In the genomic region with DNA sequence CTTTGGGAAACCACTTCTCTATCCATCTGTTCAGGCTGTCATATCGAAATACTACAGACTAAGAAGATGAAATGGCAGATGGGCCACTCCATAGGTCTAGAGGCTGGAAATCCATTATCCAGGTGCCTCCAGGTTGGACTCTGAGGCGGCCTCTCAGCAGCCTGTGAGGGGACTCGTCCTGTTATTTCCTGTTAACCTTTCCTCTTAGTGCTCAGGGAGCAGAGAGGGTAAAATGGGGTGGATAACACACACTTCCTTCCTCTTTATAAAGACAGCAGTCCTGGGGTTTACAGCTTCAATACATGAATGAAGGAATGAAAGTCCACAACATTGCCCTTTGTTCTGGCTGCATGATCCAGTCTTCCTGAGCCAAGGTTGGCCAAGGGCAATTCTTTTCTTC, we compare ENCODE assay signal across 21 mouse cellular contexts.
"Had no signal": no experiment of that assay in that cellular context is flagged by ENCODE, and none has a peak within 500 bp of the region (broad histone marks: within the 10 kb centered on the region; RNA-seq: fewer than 3 reads in every experiment).

No protein-coding gene starts in this region.

- H3K4me3 ChIP-seq: lung, embryonic 15.5 days; midbrain, embryonic 12.5 days; myocyte; neural tube, embryonic 13.5 days; neural tube, embryonic 15.5 days had no signal

- H3K36me3 ChIP-seq: lung, embryonic 15.5 days; midbrain, embryonic 12.5 days; neural tube, embryonic 13.5 days; neural tube, embryonic 15.5 days had no signal

- DNase-seq: liver, postnatal 0 days; lung, adult 2 months; lung, postnatal 14 days; lung, postnatal 36 days; midbrain, embryonic 14.5 days; retina, postnatal 1 day; right cerebral cortex, adult 18-20 months; right cerebral cortex, postnatal 25 days; right cerebral cortex, postnatal 4 days; spleen, adult 18-20 months; thymus, adult 2 months; thymus, postnatal 25 days; thymus, postnatal 4 days had no signal

- H3K9me3 ChIP-seq: lung, embryonic 15.5 days; midbrain, embryonic 12.5 days; neural tube, embryonic 13.5 days; neural tube, embryonic 15.5 days had no signal

- H3K4me1 ChIP-seq: midbrain, embryonic 12.5 days; neural tube, embryonic 13.5 days had no signal

- H3K27me3 ChIP-seq: lung, embryonic 15.5 days; midbrain, embryonic 12.5 days; neural tube, embryonic 13.5 days; neural tube, embryonic 15.5 days had no signal

- H3K4me2 ChIP-seq: lung, embryonic 15.5 days; midbrain, embryonic 12.5 days; neural tube, embryonic 13.5 days; neural tube, embryonic 15.5 days had no signal

- H3K9ac ChIP-seq: liver, postnatal 0 days; lung, embryonic 15.5 days; midbrain, embryonic 12.5 days; neural tube, embryonic 13.5 days; neural tube, embryonic 15.5 days had no signal

- ATAC-seq: liver, postnatal 0 days; lung, postnatal 0 days; midbrain, embryonic 16.5 days had no signal

- H3K27ac ChIP-seq: lung, embryonic 15.5 days; macrophage; midbrain, embryonic 12.5 days; neural tube, embryonic 13.5 days; neural tube, embryonic 15.5 days had no signal
